Mouse (Mus musculus): ENCODE results near the gene Slc25a10. TPM values are rescaled to one million over a fixed set of nuclear protein-coding genes. Genes with fewer than 3 reads are reported as not detected.
"Not testable (repeated sequence)": the region's sequence is repeated elsewhere in the genome, so short reads cannot be mapped to it uniquely, and the experiment has no call there.

Slc25a10 gene
- total RNA-seq, 2 experiments from 2014 or later, result 3.2 to 8.7 TPM

DNA sequence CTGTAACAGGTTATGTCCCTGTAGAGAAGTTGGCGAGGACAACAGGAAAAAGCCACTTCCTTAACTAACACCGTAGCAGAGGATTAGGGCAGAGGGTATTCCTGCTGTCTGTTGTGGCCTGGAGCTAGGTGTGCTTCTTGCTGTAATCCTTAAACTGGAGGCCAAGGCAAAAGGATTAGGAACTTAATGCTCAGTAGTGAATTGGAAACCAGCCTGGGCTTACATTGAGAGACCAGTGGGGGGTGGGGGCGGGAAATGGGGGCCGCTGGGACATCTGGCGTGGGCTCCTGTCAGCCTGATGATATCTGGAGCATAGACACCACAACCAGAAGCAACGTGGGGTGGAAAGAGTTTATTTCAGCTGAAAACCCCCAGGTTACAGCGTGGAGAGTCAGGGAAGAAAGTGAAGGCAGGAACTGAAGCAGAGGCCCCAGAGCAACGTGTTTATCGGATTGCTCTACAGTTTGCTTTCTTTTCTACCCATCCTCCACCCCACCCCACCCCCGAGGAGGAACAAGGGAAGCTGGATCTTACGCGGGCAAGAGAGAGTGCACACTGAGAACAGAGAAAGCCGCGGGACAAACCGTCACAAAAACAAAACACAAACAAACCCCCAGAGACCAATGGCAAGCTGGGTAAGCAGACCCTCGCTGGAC lies 18.9 kb downstream of the Slc25a10 start:
- no peak for DNase-seq

DNA sequence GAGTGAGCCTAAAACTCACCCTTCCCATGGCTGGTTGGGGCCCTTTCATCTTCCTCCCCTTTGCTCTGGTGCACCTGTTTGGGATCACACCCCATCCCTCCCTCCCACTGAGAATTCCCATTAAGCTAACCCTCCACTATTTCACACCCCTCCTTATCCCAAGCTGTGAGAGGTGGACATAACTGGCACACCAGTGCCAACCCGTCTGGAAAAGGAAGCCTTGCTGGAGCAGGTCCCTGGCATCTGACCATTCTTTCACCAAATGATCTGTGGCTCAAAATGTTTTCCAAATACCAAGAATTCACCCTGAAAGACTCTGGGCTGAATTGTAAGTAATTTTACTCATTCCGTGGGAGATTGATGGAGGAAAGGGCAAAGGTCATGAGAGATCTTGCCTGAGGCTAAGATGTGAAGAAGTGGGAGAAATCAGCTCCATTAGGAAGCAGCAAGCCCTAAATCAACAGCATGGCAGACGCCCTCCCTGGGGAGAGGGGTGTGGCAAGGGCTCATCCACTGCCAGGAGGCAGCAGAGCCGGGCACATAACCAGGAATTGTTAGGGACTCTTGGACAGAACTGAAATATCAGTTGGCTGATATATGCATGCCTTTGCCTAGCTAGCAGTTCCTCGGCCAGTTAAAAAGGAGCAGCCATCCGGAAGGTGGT lies 21.3 kb downstream of the Slc25a10 start:
- DNase-seq, result no peak

DNA sequence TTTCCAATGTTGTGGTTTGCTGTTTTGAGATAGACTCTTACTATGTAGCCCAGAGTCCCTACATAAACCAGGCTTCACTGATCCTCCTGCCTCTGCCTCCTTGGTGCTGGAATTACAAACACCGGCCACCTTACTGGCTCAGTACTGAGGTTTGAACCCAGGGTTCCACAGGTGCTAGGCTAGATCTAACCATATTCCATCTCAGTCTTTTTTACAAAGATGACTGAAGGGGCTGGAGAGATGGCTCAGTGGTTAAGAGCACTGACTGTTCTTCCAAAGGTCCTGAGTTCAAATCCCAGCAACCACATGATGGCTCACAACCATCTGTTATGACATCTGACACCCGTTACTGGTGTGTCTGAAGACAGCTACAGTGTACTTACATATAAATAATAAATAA lies 22.6 kb downstream of the Slc25a10 start:
- not testable (repeated sequence) for DNase-seq

DNA sequence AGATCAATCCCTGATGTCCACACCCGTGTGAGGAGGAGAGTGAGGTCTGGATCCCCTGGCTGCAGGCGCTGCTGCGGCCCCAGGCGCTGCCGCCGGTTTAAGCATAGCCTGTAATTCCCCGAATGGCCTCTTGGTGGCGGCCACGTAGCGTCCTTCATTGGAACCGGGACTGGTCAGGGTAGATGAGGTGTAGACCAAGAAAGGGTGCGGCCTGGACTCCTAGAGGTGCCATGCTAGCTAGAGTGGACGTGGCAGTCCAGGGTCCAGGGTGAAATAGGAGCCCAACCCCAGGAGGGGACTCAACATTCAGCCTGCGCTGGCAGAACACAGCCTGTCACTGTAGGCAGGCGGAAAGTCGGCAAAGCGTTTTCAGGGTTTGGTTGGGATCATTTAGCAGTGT lies 24.0 kb downstream of the Slc25a10 start:
- peak; percentile 81 for DNase-seq

DNA sequence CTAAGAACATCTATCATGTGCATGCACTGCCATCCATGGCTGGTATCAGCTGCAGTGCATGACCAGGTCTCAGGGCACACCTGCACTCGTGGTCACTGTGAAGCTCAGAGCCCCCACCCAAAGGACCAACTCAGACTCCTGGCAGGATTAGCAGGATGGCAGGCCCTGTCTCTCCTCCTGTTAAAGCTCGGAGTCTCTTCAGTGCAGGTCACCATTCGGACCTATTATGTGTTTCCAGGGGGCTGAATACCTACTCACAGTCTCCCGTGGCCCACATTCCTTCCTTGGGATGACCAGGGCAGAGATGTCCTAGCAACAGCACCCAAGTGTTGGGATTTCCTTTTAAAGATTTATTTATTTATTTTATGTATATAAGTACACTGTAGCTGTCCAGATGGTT lies 25.5 kb downstream of the Slc25a10 start:
- DNase-seq, result no peak

DNA sequence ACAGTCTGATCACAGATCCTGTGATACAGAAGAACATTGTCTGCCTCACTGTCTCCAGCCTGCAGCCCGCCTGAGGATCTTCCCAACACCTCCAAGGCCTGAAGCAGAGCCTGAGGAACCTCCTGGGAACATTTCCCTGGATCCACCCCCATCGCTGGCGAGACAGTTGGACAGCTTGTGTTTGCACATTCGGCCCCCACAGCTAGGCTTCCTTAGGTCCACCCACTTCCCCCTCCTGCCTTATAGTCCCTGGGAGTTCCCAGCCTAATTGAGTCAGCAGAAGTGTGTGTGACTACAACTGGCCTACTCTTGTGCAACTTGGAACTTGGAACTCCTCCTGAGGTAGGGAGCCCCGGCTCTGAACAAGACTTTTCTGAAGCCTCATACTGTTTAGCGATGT lies 26.4 kb downstream of the Slc25a10 start:
- peak; percentile 66 for DNase-seq

DNA sequence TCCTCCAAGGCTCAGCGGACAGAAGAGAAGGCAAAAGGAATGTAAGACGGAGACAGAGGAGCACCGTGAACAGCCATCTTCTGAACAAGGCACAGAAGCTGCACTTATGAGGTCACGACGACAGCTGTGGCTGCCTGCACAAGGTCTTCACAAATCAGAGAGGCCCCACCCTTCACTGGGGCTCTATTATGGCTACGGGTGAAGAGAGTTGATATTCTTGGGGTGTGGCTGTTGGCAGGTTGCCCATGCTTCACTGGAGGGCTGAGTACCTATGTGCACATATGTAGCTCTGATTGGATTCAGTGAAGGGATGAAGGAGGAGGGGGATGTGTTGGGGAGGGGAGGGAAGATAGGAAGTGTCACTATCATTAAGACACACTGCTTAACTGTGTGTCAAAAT lies 26.9 kb downstream of the Slc25a10 start:
- no peak for DNase-seq

DNA sequence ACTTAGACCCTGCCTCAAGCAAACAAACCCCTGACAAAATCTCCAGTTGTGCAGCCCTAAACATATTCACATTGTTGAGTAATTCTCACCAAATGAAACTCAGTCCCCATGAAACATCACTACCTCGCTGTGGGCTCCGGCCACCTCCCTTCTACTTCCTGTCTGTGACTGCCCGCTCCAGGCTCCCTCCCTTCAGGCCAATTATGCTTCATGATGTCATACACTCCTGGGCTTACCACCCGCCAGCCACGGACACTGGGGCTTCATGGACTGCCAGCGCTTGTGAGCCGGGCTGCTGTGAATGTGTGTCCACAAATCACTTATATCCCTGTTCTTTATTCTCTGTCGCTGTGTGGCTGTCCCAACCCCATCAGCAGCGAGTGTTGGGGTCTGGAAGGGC lies 28.1 kb downstream of the Slc25a10 start:
- DNase-seq, result peak; percentile 68

DNA sequence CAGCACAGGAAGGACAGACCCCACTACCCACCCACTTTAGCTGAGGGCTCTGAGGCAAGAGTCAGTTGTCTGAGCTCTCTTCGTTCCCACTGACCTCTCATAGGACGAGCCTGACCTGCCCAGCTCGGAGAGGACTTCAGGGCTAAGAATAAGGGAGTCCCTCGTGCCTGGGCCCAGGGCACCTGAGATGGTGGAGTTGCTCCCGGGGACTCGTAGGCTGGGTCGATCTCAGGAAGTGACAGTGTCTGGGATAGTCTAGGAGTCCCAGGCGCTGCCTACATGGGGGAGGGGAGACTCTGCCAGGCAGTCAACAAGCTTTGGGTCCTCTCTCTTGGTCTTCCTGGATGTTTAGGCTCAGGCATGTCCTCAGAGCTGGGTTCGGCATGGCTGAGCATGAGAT lies 28.9 kb downstream of the Slc25a10 start:
- no peak for DNase-seq

DNA sequence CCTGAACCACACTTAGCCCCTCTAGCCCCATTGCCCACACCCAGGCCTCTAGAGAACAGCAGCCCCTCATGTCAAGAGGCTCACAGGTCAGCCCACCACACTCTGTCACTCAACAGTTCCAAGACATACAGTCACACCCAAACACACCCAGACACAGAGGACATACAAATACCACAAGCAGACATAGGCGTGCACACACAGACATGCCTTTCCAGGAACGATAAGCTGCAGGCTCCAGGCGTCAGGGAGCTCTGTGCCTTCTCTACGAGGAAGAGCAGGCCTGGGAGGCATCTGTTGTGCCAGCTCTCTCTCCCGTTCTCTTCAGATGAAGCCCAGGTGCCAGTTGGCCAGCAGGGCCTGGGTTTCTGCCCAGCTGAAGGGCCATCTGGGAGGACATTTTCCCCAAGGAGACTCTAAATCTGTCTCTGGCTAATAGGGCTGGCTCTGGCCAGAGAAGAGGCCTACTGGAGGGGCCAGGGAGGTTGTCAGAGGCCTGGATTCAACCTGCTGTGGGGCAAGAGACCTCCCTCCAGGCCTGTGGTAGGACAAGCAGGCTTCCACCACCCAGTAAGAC lies 29.4 kb downstream of the Slc25a10 start:
- DNase-seq, result peak; percentile 82

DNA sequence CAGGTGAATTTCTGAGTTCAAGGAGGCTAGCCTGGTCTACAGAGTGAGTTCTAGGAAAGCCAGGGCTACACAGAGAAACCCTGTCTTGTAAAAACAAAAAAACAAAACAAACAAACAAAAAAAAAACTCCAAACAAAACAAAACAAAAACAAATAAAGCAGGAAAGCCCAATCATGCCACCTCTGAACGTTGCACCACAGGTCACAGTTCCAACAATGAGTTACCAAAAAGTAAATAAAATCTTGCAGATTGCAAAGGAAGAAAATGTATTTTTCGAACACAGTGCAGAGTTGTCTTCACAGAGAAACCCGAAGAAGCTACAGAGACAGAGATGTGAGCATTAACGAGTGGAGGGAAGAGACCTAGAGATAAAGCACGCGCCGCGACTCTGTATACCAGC lies 30.9 kb downstream of the Slc25a10 start:
- DNase-seq, result no peak

DNA sequence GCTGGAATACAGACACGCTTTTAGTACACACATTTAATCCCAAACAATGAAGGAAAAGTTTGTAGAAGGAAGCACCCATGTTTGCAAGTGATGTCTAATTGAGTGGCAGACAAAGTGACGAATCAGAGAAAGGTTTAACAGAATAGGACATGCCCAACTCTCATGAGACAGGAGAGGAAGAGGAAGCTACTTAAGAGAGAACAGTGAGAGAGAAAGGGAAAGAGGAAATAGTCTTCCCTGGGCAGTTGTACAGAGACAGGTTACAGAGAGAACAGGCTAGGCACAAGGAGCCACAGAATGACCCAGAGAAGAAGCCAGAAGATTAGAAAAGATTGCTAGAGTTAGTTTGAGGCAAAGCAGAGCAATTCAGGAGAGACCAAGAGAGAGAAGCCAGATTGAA lies 34.3 kb downstream of the Slc25a10 start:
- no peak for DNase-seq

DNA sequence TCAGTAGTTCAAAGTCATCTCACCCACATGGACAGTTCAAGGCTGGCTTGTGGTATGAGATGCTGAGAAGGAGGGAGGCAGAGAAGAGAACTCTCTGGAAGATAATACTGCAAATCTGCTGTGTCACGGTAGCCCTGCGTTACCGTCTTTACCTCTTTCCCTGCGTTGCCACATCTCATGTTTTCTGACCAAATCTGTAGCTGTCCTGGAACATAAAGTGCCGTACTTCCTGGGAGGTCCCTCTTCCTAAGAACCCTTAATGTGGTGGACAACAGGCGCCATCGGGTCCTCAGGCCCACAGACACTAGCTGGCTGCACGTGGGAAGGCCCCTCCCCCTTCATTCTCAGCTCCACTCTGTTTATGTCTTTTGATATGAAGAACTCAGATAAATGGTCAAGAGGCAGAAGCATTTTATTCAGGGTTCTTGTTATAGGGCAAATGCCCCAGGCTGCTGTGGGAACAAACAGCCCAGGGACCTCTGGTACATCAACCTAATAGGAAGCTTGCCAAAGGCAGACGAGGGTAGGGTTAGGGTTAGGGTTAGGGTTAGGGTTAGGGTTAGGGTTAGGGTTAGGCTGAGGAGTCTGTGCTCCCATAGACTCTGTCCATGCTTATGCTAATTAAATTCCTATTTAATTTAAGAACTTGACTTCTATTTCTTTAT lies 36.2 kb downstream of the Slc25a10 start:
- no peak for DNase-seq

DNA sequence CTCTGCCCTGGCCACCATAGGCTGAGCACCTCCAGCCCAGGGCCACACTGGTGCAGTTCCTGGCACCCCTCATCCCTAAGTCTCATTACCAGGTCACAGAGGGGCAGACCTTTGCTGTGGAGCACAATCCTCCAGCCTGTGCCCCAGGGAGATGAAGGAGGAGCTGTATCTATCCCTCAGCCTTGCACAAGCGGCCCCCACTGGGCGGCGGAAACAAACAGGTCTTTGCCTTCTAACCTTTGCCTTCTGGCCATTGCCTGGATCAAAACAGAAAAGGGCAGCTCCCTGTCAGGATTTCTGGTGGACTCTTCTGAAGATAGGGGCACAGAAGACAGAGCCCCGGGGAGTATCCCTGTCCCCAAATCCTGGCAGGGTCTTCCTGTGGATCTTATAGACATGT lies 37.3 kb downstream of the Slc25a10 start:
- DNase-seq, result no peak

DNA sequence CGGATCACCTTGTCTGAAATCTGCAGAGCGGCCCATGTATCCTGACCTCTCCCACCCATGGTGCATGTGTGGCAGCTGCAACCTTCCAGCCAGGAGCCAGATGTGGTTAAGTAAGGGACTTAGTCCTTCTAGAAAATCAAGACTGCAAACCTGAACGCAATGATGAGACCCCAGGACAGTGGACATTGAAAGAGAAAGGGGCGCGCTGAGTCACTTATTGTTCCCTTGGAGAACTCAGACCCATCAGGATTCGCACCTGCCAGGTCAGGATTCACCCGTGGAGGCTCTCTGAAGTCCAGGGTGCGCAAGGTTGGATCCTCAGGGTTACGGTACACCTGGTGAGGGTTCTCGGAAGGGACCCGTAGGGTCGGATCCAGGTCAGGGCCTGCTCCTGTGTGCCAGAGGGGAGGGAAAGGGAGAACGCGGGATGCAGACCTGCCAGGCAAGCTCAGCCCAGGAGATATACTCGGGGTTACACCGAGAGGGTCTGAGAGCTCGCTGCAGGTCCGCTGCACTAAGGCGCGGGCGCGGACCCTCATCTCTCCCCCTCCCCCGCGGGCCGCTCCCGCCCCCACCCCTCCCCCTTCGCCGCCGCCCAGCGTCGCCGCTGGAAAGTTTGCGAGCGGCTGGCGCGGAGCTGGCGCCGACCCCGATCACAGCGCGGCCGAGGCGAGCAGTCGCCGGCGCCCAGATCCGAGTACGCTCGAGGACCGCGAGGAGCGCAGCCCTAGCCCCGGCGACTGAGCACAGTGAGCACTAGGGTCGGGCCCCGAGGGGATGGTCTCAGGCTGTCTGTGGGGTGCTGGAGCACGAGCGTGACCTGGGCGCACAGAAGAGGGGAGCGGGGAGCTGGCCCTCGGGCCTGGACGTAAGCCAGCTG lies 38.7 kb downstream of the Slc25a10 start, which contains the start of gene Gcgr:
Gene Gcgr, plus strand, starts transcription at position 615 of the 880 bp plus-strand sequence.
- DNase-seq, result no peak

DNA sequence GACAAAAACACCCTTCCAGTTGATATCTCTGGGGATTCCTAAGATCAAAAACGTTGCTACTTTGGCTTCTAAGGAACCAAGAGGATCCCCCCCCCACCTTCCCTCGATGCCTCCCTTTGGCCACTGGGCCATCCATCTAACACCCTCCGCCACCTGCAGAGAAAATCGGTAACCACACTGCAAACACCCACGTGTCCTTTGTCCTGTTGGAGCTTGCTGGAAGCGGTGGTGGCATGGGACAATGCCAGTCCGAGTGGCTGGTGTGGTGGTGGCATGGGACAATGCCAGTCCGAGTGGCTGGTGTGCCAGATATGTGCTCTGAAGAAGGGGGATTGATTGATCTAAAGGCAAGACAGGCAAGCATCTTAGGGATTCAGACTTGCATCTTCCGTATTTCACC lies 40.0 kb downstream of the Slc25a10 start:
- no peak for DNase-seq

DNA sequence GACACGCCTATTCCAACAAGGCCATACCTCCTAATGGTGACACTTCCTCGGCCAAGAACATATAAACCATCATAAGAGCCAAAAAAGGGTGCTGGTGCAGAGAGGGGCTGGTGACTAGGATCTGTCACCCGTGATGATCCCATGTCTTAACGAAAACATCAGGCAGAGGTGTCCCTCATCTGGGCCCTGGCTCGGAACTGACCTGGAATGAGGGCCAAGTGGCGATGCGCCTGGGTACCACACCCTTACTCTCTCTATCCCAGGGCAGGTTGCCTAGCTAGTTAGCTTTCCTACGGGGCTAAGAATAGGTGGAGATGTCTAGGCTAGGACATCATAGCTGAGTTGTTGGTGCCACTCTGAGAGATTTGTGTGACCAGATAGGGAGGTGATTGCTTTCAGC lies 42.5 kb downstream of the Slc25a10 start:
- no peak for DNase-seq

DNA sequence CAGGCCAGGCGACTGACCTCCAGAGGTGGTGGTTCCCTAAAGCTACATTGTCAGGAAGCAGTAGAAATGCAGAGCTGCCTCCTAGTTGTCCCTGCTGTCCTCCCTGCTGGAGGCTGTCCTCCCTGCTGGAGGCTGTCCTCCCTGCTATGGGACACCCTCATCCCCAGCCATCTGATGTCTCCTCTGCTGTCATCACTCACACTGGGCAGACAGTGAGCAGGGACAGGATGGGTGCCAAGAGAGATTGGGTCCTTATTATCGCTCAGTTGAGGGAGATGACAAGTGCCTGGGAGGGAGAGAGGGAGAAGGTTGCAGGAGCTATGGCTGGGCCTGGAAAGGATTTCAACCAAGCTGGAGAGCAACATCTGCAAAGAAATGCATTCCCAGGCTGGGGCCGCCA lies 43.5 kb downstream of the Slc25a10 start:
- no peak for DNase-seq

DNA sequence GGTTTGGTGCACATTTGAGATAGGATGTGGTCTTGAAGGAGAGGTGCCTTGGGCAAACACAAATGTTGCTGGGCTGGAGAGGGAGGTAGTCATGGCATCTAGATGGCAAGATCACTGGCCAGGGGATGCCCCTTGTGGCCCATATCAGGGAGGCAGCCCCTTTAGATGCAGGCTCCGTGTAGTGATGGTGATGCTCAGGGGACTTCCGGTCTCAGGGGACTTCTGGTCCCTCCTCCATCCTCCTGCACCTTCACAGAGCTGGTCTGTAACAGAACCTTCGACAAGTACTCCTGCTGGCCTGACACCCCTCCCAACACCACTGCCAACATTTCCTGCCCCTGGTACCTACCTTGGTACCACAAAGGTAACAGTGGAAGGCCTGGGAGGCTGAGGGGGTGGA lies 44.2 kb downstream of the Slc25a10 start:
- DNase-seq, result no peak

DNA sequence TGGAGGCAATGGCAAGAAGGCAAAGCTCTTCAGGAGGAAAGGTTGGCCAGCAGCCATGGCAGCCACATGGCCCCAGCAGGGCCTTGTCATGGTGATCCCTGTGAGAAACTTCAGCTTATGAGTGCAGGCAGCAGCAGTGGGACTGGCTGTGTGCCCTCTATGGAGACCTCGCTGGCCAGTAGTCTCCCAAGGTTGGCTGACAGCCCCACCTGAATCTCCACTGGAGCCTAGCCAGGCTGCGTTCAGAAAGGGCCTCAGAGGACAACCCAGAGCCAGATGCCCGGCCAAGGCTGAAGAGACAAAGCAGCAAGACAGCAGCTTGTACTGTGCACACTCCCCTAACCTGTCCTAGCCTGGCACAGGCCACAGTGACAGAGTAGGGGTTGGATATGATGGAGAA lies 46.8 kb downstream of the Slc25a10 start:
- peak; percentile 83 for DNase-seq

DNA sequence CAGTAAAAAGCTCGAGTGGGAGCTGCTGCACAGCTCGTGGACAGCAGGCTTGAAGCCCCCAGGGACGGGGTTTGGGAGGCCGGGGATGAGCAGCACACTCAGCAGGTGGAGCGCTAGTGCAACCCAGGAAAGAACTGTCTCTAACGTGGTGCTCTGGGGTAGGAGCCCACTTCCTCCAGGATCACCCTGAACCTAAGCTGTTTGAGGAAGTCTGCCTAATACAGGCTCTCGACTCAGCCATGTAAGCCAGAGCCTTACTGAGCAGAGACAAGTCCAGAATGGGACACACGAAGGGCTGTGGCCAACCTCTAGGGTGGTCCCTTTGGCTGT lies 47.3 kb downstream of the Slc25a10 start:
- no peak for DNase-seq

DNA sequence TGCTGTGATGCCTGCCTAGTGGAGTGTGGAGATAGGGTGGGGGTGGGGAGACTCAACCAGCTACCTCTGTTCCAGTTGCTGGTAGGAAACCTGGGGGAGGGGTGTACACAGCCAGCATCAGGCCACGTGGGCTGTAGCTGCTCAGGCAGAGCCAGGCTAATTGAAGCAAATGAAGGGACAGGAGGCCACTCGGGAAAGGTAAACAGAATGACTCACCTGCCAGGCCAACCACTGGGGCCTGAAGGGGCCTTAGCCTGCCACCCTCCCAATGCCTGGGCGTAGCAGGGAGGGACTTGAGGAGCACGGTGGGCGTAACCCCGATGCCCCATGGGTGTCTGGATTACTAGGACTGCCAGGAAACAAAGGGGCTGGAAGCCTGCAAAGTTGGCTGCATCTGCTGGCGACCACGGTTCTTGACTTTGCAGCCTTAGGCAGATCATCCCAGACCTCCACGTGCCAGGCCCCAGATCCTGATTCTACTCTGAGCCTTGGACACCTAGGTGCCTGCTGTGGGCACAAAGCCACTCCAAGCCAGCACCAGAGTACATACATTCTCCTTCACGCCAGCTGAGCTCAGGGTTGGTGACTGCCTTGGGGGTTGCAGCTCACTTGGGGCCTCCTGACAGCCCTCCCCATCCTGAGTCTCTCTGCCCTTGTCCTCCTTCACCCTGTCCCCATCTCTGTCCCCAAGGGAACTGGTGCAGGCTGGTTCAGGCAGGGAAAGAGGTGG lies 47.8 kb downstream of the Slc25a10 start:
- DNase-seq, result no peak
